Mouse (Mus musculus): ENCODE measurements at regions not wholly inside any gene's neighbourhood (a gene's known extent, or its start where the extent isn't known, plus 50 kb on each side); places are given as distances from the start of the nearest gene placed in this dataset.

DNA sequence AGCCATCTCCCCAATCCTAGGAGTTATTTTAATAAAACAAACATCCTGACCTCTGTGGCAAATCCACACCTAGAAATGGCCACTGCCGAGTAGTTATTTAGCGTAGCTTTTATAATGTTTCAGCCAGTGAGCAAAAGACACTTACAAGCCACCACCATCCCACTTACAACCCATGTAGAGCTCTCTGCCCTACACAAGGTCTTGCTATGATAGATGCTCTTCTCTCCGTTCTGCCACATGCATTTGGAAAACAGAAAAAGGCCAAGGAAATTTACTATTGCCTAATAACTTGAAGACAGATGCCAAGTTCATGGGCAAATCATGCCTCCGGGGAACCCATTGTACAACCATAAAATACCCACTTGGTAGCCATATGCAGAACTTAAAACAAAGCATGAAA is 296.5 kb downstream of the Maf start:
- H3K4me1 ChIP-seq (ENCODE audit: control insufficient read depth, insufficient read depth, low read length): peaks cover 12% of the 10 kb centered on the region
- 91% methylated on average over 4 of the region's 4 CpGs for WGBS

DNA sequence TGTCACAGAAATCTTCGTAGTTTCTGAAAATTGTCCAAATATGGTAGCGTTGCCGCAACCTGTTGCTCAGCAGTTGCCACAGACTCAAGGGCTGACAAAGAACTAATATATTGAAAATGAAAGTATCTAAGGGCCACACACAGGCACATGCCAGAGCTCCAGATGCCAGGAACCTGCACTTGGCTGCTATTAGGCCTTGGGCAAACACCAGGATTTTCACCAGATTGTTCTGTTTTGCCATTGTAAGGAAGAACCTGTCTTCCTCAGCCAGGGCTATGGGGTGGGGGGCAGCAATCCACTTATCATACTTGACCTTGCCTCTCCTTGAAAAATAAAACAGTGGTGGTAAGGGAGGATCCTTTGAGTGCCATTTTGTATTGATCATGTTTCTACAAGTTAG is 297.4 kb downstream of the Maf start:
- no peak for TF ChIP-seq POLR2A (IDR thresholded peaks at IDR 0.05; ENCODE audit: borderline replicate concordance, insufficient read depth, low read length)
- no peak for TF ChIP-seq CTCF (IDR thresholded peaks at IDR 0.05; ENCODE audit: borderline replicate concordance, insufficient read depth, low read depth, low read length)
- no peak overlapping the region for H3K27ac ChIP-seq (ENCODE audit: insufficient read depth, low read length)
- 90% methylated on average over 3 of the region's 3 CpGs for WGBS

More for the DNA sequence above, 296.5 kb downstream of the Maf start:
- TF ChIP-seq POLR2A (IDR thresholded peaks at IDR 0.05; ENCODE audit: borderline replicate concordance, insufficient read depth, low read length): no peak
- no peak for TF ChIP-seq CTCF (IDR thresholded peaks at IDR 0.05; ENCODE audit: borderline replicate concordance, insufficient read depth, low read depth, low read length)
- Histone ChIP-seq H3K4me3 (replicated peaks; ENCODE audit: insufficient read depth, low read depth, low read length) (no peak overlapping the region), H3K27me3 (ENCODE audit: control insufficient read depth, insufficient read depth, low read length) (no peaks in the 10 kb centered on the region), H3K27ac (ENCODE audit: insufficient read depth, low read length) (no peak overlapping the region)
- DNase-seq: no peak

DNA sequence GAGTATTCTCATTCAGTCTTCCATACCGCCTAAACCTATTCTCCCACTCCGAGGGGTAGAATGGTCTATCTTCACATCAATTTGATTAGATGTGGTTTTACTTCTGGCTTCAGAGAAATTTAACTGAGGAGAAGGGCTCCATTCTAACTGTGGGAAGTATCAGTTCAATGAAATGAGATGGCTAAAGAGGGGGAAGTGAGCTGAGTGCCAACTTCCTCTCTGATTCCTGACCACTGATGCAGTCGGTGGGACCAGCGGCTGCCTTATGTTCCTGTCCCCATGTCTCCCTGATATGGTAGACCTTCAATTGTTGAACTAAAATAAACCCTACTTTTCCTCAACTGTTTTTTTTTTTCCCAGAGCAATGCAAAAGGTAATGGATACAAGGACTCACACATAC is 300.1 kb downstream of the Maf start:
- DNase-seq: no peak
- Histone ChIP-seq H3K27ac (ENCODE audit: insufficient read depth, low read length) (no peak overlapping the region), H3K4me1 (ENCODE audit: control insufficient read depth, insufficient read depth, low read length) (peaks cover 7% of the 10 kb centered on the region), H3K27me3 (ENCODE audit: control insufficient read depth, insufficient read depth, low read length) (no peaks in the 10 kb centered on the region), H3K4me3 (replicated peaks; ENCODE audit: insufficient read depth, low read depth, low read length) (no peak overlapping the region)
- 94% methylated on average over 4 of the region's 4 CpGs for WGBS
- TF ChIP-seq CTCF (IDR thresholded peaks at IDR 0.05; ENCODE audit: borderline replicate concordance, insufficient read depth, low read depth, low read length) (no peak), POLR2A (IDR thresholded peaks at IDR 0.05; ENCODE audit: borderline replicate concordance, insufficient read depth, low read length) (no peak)

More for the DNA sequence above, 297.4 kb downstream of the Maf start:
- no peaks in the 10 kb centered on the region for H3K27me3 ChIP-seq (ENCODE audit: control insufficient read depth, insufficient read depth, low read length)
- peaks cover 12% of the 10 kb centered on the region for H3K4me1 ChIP-seq (ENCODE audit: control insufficient read depth, insufficient read depth, low read length)
- no peak overlapping the region for H3K4me3 ChIP-seq (replicated peaks; ENCODE audit: insufficient read depth, low read depth, low read length)
- no peak for DNase-seq

DNA sequence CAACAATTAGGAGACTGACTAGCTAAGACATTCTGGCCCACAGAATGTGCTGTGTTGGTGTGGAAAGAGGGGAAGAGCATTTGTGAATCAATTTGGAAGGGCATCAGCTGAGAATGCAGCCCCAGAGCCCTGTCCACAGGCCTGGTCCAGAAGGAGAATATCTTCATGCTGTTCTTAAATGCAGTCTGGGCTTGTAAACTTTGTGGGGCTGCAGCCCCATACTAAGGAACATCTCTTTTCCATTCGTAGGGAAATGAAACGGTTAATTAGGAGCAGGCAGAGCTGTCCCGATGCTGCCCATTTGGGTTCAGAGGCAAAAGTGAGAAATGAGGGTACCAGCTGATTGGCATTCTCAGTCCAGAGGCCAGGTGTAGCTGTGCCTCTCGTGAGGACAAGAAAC is 304.0 kb downstream of the Maf start:
- DNase-seq: no peak
- no peaks in the 10 kb centered on the region for H3K4me1 ChIP-seq (ENCODE audit: control insufficient read depth, insufficient read depth, low read length)
- H3K27me3 ChIP-seq (ENCODE audit: control insufficient read depth, insufficient read depth, low read length): no peaks in the 10 kb centered on the region
- TF ChIP-seq POLR2A (IDR thresholded peaks at IDR 0.05; ENCODE audit: borderline replicate concordance, insufficient read depth, low read length): no peak
- TF ChIP-seq CTCF (IDR thresholded peaks at IDR 0.05; ENCODE audit: borderline replicate concordance, insufficient read depth, low read depth, low read length): no peak
- no peak overlapping the region for H3K27ac ChIP-seq (ENCODE audit: insufficient read depth, low read length)
- 74% methylated on average over 4 of the region's 4 CpGs for WGBS
- no peak overlapping the region for H3K4me3 ChIP-seq (replicated peaks; ENCODE audit: insufficient read depth, low read depth, low read length)

DNA sequence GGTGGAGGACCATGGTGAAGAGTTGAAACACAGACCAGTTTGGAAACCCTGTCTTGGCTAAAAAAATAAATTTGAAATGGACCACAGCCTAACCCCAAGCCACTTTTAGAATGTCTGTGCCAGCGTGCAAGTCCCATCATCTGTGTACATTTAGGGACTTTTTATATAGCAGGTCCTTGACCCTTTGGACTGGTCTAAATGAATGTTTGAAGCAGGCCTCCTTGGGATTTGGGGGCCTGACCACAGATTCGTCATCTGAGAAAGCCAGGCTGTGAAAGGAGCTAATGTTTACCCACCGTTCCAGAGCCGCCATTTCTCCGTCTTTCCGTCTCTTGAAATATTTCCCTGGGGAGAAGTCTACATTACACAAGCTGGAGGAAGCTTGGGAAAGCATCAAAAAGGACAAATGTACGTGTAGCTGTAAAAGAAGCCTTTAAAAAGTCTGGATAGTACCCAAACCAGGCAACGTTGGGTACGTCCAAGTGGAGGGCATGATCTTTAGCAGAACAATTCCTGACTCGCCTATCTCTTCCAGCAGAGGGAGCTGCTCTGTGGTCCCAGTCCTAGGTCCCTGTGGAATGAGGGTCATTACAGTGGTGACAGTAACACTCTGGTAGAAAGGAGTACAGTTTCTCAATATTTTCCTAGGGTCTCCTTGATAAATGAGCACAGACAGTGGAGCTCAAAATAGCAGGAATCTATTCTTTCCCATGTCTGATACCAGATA is 305.0 kb downstream of the Maf start:
- Histone ChIP-seq H3K4me1 (ENCODE audit: control insufficient read depth, insufficient read depth, low read length) (no peaks in the 10 kb centered on the region), H3K27ac (ENCODE audit: insufficient read depth, low read length) (no peak overlapping the region), H3K4me3 (replicated peaks; ENCODE audit: insufficient read depth, low read depth, low read length) (no peak overlapping the region), H3K27me3 (ENCODE audit: control insufficient read depth, insufficient read depth, low read length) (no peaks in the 10 kb centered on the region)
- DNase-seq: peak in 1 of 2 experiments; percentile 21
- 78% methylated on average over 10 of the region's 10 CpGs for WGBS
- no peak for TF ChIP-seq POLR2A (IDR thresholded peaks at IDR 0.05; ENCODE audit: borderline replicate concordance, insufficient read depth, low read length)
- peak; percentile 53 for TF ChIP-seq CTCF (IDR thresholded peaks at IDR 0.05; ENCODE audit: borderline replicate concordance, insufficient read depth, low read depth, low read length)
